Mouse (Mus musculus): ENCODE measurements around the gene Taar6.

- TF ChIP-seq CTCF (IDR thresholded peaks at IDR 0.05; ENCODE audit: borderline replicate concordance, insufficient read depth, low read length) (peak; percentile 71), POLR2A (IDR thresholded peaks at IDR 0.05; ENCODE audit: low read depth, low read length) (no peak)
These were observed 6.3 kb downstream of the Taar6 start for GRCm38 (mm10) chr10:23978901-23979705.
